Mouse (Mus musculus) liver, adult (tissue): ENCODE results near the gene Pde4b.

Experiments used
- GATA4 ChIP-seq: IDR thresholded peaks from 2 replicates; pipeline ENCODE4 v1.6.1; 2014; ENCODE audit warnings: mild to moderate bottlenecking, low read length; ENCODE audit not compliant: insufficient replicate concordance

Gene Pde4b

GRCm38 (mm10) chr4:102584601-102585265 lies 497.4 kb downstream of the Pde4b start:
- TF ChIP-seq GATA4, result no peak

GRCm38 (mm10) chr4:102585541-102585940 lies 498.2 kb downstream of the Pde4b start:
- no peak for TF ChIP-seq GATA4

GRCm38 (mm10) chr4:102586787-102587186 lies 499.4 kb downstream of the Pde4b start:
- TF ChIP-seq GATA4, result no peak

GRCm38 (mm10) chr4:102588668-102589455 lies 501.5 kb downstream of the Pde4b start:
- TF ChIP-seq GATA4, result no peak

- no peak for TF ChIP-seq GATA4
Observed at GRCm38 (mm10) chr4:102589537-102590031, 502.2 kb downstream of the Pde4b start.

- no peak for TF ChIP-seq GATA4
Observed at GRCm38 (mm10) chr4:102591798-102592197, 504.5 kb downstream of the Pde4b start.

GRCm38 (mm10) chr4:102592541-102592940 lies 505.2 kb downstream of the Pde4b start:
- TF ChIP-seq GATA4, result no peak

GRCm38 (mm10) chr4:102593631-102594030 lies 506.3 kb downstream of the Pde4b start:
- no peak for TF ChIP-seq GATA4

GRCm38 (mm10) chr4:102594506-102594905 lies 507.2 kb downstream of the Pde4b start:
- no peak for TF ChIP-seq GATA4

GRCm38 (mm10) chr4:102603968-102604367 lies 516.6 kb downstream of the Pde4b start:
- no peak for TF ChIP-seq GATA4

GRCm38 (mm10) chr4:102605231-102605630 lies 517.9 kb downstream of the Pde4b start:
- no peak for TF ChIP-seq GATA4

GRCm38 (mm10) chr4:102605722-102606341 lies 518.5 kb downstream of the Pde4b start:
- TF ChIP-seq GATA4, result no peak

- no peak for TF ChIP-seq GATA4
Observed at GRCm38 (mm10) chr4:102606825-102607224, 519.5 kb downstream of the Pde4b start.

GRCm38 (mm10) chr4:102607744-102608416 lies 520.5 kb downstream of the Pde4b start:
- no peak for TF ChIP-seq GATA4

- TF ChIP-seq GATA4, result no peak
Observed at GRCm38 (mm10) chr4:102612596-102612995, 525.3 kb downstream of the Pde4b start.
